Mouse (Mus musculus) C2C12 (cell line): Measurements from ENCODE around the gene Ghrhr. TPM values are rescaled to one million over a fixed set of nuclear protein-coding genes. Genes with fewer than 3 reads are reported as not detected.

Source experiments
- H3K27me3 ChIP-seq: one replicate; pipeline ENCODE4 v1.6.1; 2011; ENCODE audit not compliant: control insufficient read depth, insufficient read depth, insufficient read length
- H3K36me3 ChIP-seq: one replicate; pipeline ENCODE4 v1.6.1; 2011; ENCODE audit not compliant: control insufficient read depth, insufficient read depth
- H3K4me3 ChIP-seq: one replicate; pipeline ENCODE4 v1.5.1; 2011; ENCODE audit warnings: mild to moderate bottlenecking, control low read depth; ENCODE audit not compliant: poor library complexity, insufficient read depth, severe bottlenecking
- H3K79me2 ChIP-seq: one replicate; pipeline ENCODE4 v1.6.1; 2011; ENCODE audit not compliant: control insufficient read depth, insufficient read depth
- H3K79me3 ChIP-seq: one replicate; pipeline ENCODE4 v1.6.1; 2011; ENCODE audit warnings: low read depth, control low read depth
- H3ac ChIP-seq: one replicate; pipeline ENCODE3; 2011; ENCODE audit warnings: low read depth; ENCODE audit not compliant: control insufficient read depth, insufficient read length
- CEBPB ChIP-seq: IDR thresholded peaks from one replicate; pipeline ENCODE4 v1.6.1; 2011; ENCODE audit warnings: low read depth, mild to moderate bottlenecking, control low read depth, moderate library complexity
- CTCF ChIP-seq: IDR thresholded peaks from one replicate; pipeline ENCODE4 v1.5.1; 2011; ENCODE audit not compliant: control insufficient read depth, insufficient read depth, insufficient read length
- FOSL1 ChIP-seq: IDR thresholded peaks from one replicate; pipeline ENCODE4 v1.8.0; 2011; ENCODE audit warnings: mild to moderate bottlenecking, low read length; ENCODE audit not compliant: poor library complexity, insufficient read depth, severe bottlenecking
- MAX ChIP-seq: IDR thresholded peaks from one replicate; pipeline ENCODE4 v1.6.1; 2011; ENCODE audit warnings: mild to moderate bottlenecking, control low read depth
- MYOD1 ChIP-seq: IDR thresholded peaks from one replicate; pipeline ENCODE4 v1.6.1; 2011; ENCODE audit warnings: low read depth; ENCODE audit not compliant: control insufficient read depth, insufficient read length
- MYOG ChIP-seq: IDR thresholded peaks from one replicate; pipeline ENCODE4 v1.6.1; 2011; ENCODE audit not compliant: control insufficient read depth, insufficient read length; ENCODE audit errors: extremely low read depth
- USF1 ChIP-seq: IDR thresholded peaks from one replicate; pipeline ENCODE4 v1.6.1; 2011; ENCODE audit warnings: low read depth, mild to moderate bottlenecking, control low read depth, moderate library complexity
- polyA plus RNA-seq: library from polyadenylated mRNA; unstranded; fragments of >200 nt; fragmentation: generic; extraction: Trizol; gene quantifications from one replicate; pipeline ENCODE4 v1.2.1, GENCODE M21; 2012; ENCODE audit warnings: missing spikeins

Ghrhr gene
- polyA plus RNA-seq, 1 experiment, result not detected

GRCm38 (mm10) chr6:55410977-55411376 lies 34.9 kb downstream of the Ghrhr start:
- no peaks in the 10 kb centered on the region for H3K27me3 ChIP-seq
- H3ac ChIP-seq, result no peak overlapping the region
- H3K4me3 ChIP-seq, result no peak overlapping the region
- no peak for TF ChIP-seq CTCF
- no peaks in the 10 kb centered on the region for H3K36me3 ChIP-seq
- H3K79me2 ChIP-seq, result no peaks in the 10 kb centered on the region
- no peaks in the 10 kb centered on the region for H3K79me3 ChIP-seq

GRCm38 (mm10) chr6:55416202-55416601 lies 40.1 kb downstream of the Ghrhr start:
- H3K27me3 ChIP-seq, result peaks cover 3% of the 10 kb centered on the region
- no peak overlapping the region for H3K4me3 ChIP-seq
- H3ac ChIP-seq, result no peak overlapping the region
- H3K79me3 ChIP-seq, result no peaks in the 10 kb centered on the region
- H3K79me2 ChIP-seq, result no peaks in the 10 kb centered on the region
- H3K36me3 ChIP-seq, result no peaks in the 10 kb centered on the region
- TF ChIP-seq CEBPB (no peak), USF1 (no peak), MYOD1 (no peak), FOSL1 (no peak), MYOG (no peak), MAX (no peak), CTCF (no peak)

GRCm38 (mm10) chr6:55418746-55419410 lies 42.8 kb downstream of the Ghrhr start:
- H3K79me2 ChIP-seq, result no peaks in the 10 kb centered on the region
- no peak overlapping the region for H3K4me3 ChIP-seq
- H3K79me3 ChIP-seq, result no peaks in the 10 kb centered on the region
- no peaks in the 10 kb centered on the region for H3K36me3 ChIP-seq
- no peak for TF ChIP-seq USF1
- TF ChIP-seq MYOD1, result no peak
- TF ChIP-seq FOSL1, result no peak
- no peak for TF ChIP-seq MAX
- no peak for TF ChIP-seq CEBPB
- no peak overlapping the region for H3ac ChIP-seq
- H3K27me3 ChIP-seq, result peaks cover 3% of the 10 kb centered on the region

- Histone ChIP-seq H3K36me3 (no peaks in the 10 kb centered on the region), H3K27me3 (peaks cover 6% of the 10 kb centered on the region), H3K79me2 (no peaks in the 10 kb centered on the region), H3K4me3 (no peak overlapping the region), H3K79me3 (no peaks in the 10 kb centered on the region), H3ac (no peak overlapping the region)
- TF ChIP-seq USF1, result no peak
- no peak for TF ChIP-seq CEBPB
- no peak for TF ChIP-seq MAX
- no peak for TF ChIP-seq CTCF
- TF ChIP-seq MYOD1, result no peak
Measured at GRCm38 (mm10) chr6:55420411-55420810, 44.3 kb downstream of the Ghrhr start.

GRCm38 (mm10) chr6:55420869-55421361 lies 44.8 kb downstream of the Ghrhr start:
- H3K27me3 ChIP-seq, result peaks cover 6% of the 10 kb centered on the region
- no peak for TF ChIP-seq CTCF
- TF ChIP-seq MYOD1, result no peak
- no peak for TF ChIP-seq CEBPB
- no peak for TF ChIP-seq MYOG
- no peak for TF ChIP-seq FOSL1
- TF ChIP-seq MAX, result no peak
- TF ChIP-seq USF1, result no peak
- no peaks in the 10 kb centered on the region for H3K79me2 ChIP-seq

GRCm38 (mm10) chr6:55432121-55432520 lies 56.0 kb downstream of the Ghrhr start:
- H3K79me3 ChIP-seq, result no peaks in the 10 kb centered on the region
- H3K4me3 ChIP-seq, result no peak overlapping the region
- H3ac ChIP-seq, result no peak overlapping the region
- H3K36me3 ChIP-seq, result no peaks in the 10 kb centered on the region
- TF ChIP-seq CTCF, result no peak
- TF ChIP-seq MAX, result peak; percentile 50
- TF ChIP-seq FOSL1, result peak; percentile 36
- no peak for TF ChIP-seq CEBPB
- H3K27me3 ChIP-seq, result no peaks in the 10 kb centered on the region
- no peaks in the 10 kb centered on the region for H3K79me2 ChIP-seq

More at GRCm38 (mm10) chr6:55420869-55421361, 44.8 kb downstream of the Ghrhr start:
- Histone ChIP-seq H3K4me3 (no peak overlapping the region), H3K36me3 (no peaks in the 10 kb centered on the region), H3K79me3 (no peaks in the 10 kb centered on the region), H3ac (no peak overlapping the region)
